ENCODE assay signal across 9 mouse cellular contexts in genomic region chr1:19209776-19210175, GRCm38 (mm10). TPM values are rescaled to one million over a fixed set of nuclear protein-coding genes. Genes with fewer than 3 reads are reported as not detected.
DNase-seq lines count a peak whose midpoint lies in the region; ATAC-seq lines count a peak whose summit lies in the region.
"Had no signal": no experiment of that assay in that cellular context is flagged by ENCODE, and none has a peak within 500 bp of the region (broad histone marks: within the 10 kb centered on the region; RNA-seq: fewer than 3 reads in every experiment).

No protein-coding gene starts in this region.

- peak overlapping the region; percentile 63 for H3K9ac ChIP-seq in embryonic facial prominence, embryonic 12.5 days
- H3K9ac ChIP-seq in kidney, embryonic 16.5 days (replicated peaks; ENCODE audit: low read length), result peak overlapping the region; percentile 63
- H3K9ac ChIP-seq in neural tube, embryonic 11.5 days (ENCODE audit: low read length), result peak overlapping the region; percentile 69

- no peaks in the 10 kb centered on the region for H3K36me3 ChIP-seq in embryonic facial prominence, embryonic 12.5 days
- no peaks in the 10 kb centered on the region for H3K36me3 ChIP-seq in kidney, embryonic 16.5 days (ENCODE audit: insufficient read depth, low read length)
- no peaks in the 10 kb centered on the region for H3K36me3 ChIP-seq in neural tube, embryonic 11.5 days (ENCODE audit: control insufficient read depth, insufficient read depth, low read length)

- peak overlapping the region; percentile 82 for H3K27ac ChIP-seq in embryonic facial prominence, embryonic 12.5 days
- peak overlapping the region; percentile 69 for H3K27ac ChIP-seq in kidney, embryonic 16.5 days (ENCODE audit: low read length)
- 0 out of 2 replicates have a peak overlapping the region, but pooled peaks have one; percentile 39 for H3K27ac ChIP-seq in neural tube, embryonic 11.5 days (ENCODE audit: low read depth, low read length)

- no peak for ATAC-seq in embryonic facial prominence, embryonic 12.5 days (ENCODE audit: insufficient number of reproducible peaks, insufficient read depth, low FRiP score, low TSS enrichment)
- ATAC-seq in kidney, embryonic 16.5 days (ENCODE audit: low FRiP score, low TSS enrichment), result no peak
- ATAC-seq in neural tube, embryonic 11.5 days (ENCODE audit: insufficient read depth, low FRiP score, low TSS enrichment), result no peak
- ATAC-seq in inflammation-experienced regulatory T-cells, adult 6 months, result no peak

- DNase-seq in heart, postnatal 10 days, result peak; percentile 4 to 11
- DNase-seq in heart, postnatal 25 days (ENCODE audit: low spot score), result no peak
- DNase-seq in neural tube, embryonic 11.5 days (ENCODE audit: low spot score), result peak; percentile 64
- DNase-seq in right cerebral cortex, postnatal 14 days, result no peak
- no peak for DNase-seq in adrenal gland, postnatal 10 days

- no peaks in the 10 kb centered on the region for H3K4me1 ChIP-seq in embryonic facial prominence, embryonic 12.5 days
- H3K4me1 ChIP-seq in kidney, embryonic 16.5 days (ENCODE audit: insufficient read depth, low read length), result no peaks in the 10 kb centered on the region
- no peaks in the 10 kb centered on the region for H3K4me1 ChIP-seq in neural tube, embryonic 11.5 days (ENCODE audit: control insufficient read depth, insufficient read depth, low read length)

- WGBS in embryonic facial prominence, embryonic 12.5 days, result 0% methylated on average over 31 of the region's 31 CpGs
- WGBS in kidney, embryonic 16.5 days, result under 1% methylated on average over 31 of the region's 31 CpGs
- WGBS in neural tube, embryonic 11.5 days, result under 1% methylated on average over 31 of the region's 31 CpGs

- peak overlapping the region; percentile 45 for H3K4me2 ChIP-seq in embryonic facial prominence, embryonic 12.5 days (replicated peaks)
- H3K4me2 ChIP-seq in kidney, embryonic 16.5 days (replicated peaks; ENCODE audit: low read depth, low read length), result peak overlapping the region; percentile 42
- H3K4me2 ChIP-seq in neural tube, embryonic 11.5 days (ENCODE audit: low read depth), result peak overlapping the region; percentile 39

- H3K4me3 ChIP-seq in embryonic facial prominence, embryonic 12.5 days, result peak overlapping the region; percentile 42
- peak overlapping the region; percentile 54 for H3K4me3 ChIP-seq in kidney, embryonic 16.5 days (ENCODE audit: low read length)
- H3K4me3 ChIP-seq in neural tube, embryonic 11.5 days (ENCODE audit: low read depth, low read length), result peak overlapping the region; percentile 42

- H3K9me3 ChIP-seq in embryonic facial prominence, embryonic 12.5 days, result no peaks in the 10 kb centered on the region
- no peaks in the 10 kb centered on the region for H3K9me3 ChIP-seq in kidney, embryonic 16.5 days (ENCODE audit: low read length)
- no peaks in the 10 kb centered on the region for H3K9me3 ChIP-seq in neural tube, embryonic 11.5 days (ENCODE audit: control insufficient read depth, low read length)

- intact Hi-C loops in heart, postnatal 10 days (cut with DNase I), result loop anchor here (5.0 to 10.0 kb wide), 2 partner anchors 763 to 1095 kb away; no protein-coding TSS in a partner anchor
- intact Hi-C loops in heart, postnatal 25 days (cut with DNase I), result loop anchor here (10.0 kb wide), 2 partner anchors 765 to 1305 kb away; no protein-coding TSS in a partner anchor

- peaks cover 53% of the 10 kb centered on the region for H3K27me3 ChIP-seq in embryonic facial prominence, embryonic 12.5 days
- H3K27me3 ChIP-seq in kidney, embryonic 16.5 days (ENCODE audit: insufficient read depth, low read length), result peaks cover 67% of the 10 kb centered on the region
- peaks cover 70% of the 10 kb centered on the region for H3K27me3 ChIP-seq in neural tube, embryonic 11.5 days (ENCODE audit: control insufficient read depth, insufficient read depth, low read length)

RNA-seq across cellular contexts. Expression of gene Tfap2b, which starts 1.1 kb away (rescaled TPM):
- not detected for total RNA-seq in heart, postnatal 10 days (2021)
- under 1 TPM; 0.08 to 0.16 TPM for total RNA-seq in heart, postnatal 25 days (2021)
- polyA plus RNA-seq in embryonic facial prominence, embryonic 12.5 days (2016; fragmentation: Nextera tagmentation; extraction: Ambion mirVana), result 27.5 and 41.5 TPM in 2 replicates
- polyA plus RNA-seq in kidney, embryonic 16.5 days (2015; fragmentation: Nextera tagmentation; extraction: Ambion mirVana), result 54.5 and 62.1 TPM in 2 replicates
- 43.5 and 48.6 TPM in 2 replicates for polyA plus RNA-seq in neural tube, embryonic 11.5 days (2014; fragmentation: Nextera tagmentation; extraction: Ambion mirVana)
- polyA plus RNA-seq in inflammation-experienced regulatory T-cells, adult 6 months (2017; shearing (Covaris generic)), result not detected
- total RNA-seq in adrenal gland, postnatal 10 days (2021), result 10 to 100 TPM in 1 of 2 experiments, 1 to 10 TPM in 1; 8.6 to 12.1 TPM
- total RNA-seq: hematopoietic stem cell, adult 5-6 weeks had no signal

Comparison
In these comparisons a context has a peak if more than half of its experiments do, and no peak if none do; other contexts are left out.
1. DNase-seq: peak in heart, postnatal 10 days (2 of 2) and neural tube, embryonic 11.5 days (single experiment); none in heart, postnatal 25 days (single experiment), right cerebral cortex, postnatal 14 days (single experiment) and adrenal gland, postnatal 10 days (single experiment).
2. RNA of gene Tfap2b, which starts 1.1 kb away (polyA plus RNA-seq): 54.5 to 62.1 TPM in kidney, embryonic 16.5 days, 43.5 to 48.6 TPM in neural tube, embryonic 11.5 days and 27.5 to 41.5 TPM in embryonic facial prominence, embryonic 12.5 days; not detected in inflammation-experienced regulatory T-cells, adult 6 months; every median in the first group is over 10 times any median in the second.
3. Peak in every context shown above with its lines, with median percentiles within 50 percentile points of each other: H3K27ac ChIP-seq, H3K4me2 ChIP-seq, H3K4me3 ChIP-seq and H3K9ac ChIP-seq.